Mouse (Mus musculus): ENCODE results near the gene Wwc2. TPM values are rescaled to one million over a fixed set of nuclear protein-coding genes. Genes with fewer than 3 reads are reported as not detected.

Wwc2 gene
- polyA plus RNA-seq (2015; fragmentation: Nextera tagmentation; extraction: Ambion mirVana), result 9.4 and 11.9 TPM in 2 replicates

DNA sequence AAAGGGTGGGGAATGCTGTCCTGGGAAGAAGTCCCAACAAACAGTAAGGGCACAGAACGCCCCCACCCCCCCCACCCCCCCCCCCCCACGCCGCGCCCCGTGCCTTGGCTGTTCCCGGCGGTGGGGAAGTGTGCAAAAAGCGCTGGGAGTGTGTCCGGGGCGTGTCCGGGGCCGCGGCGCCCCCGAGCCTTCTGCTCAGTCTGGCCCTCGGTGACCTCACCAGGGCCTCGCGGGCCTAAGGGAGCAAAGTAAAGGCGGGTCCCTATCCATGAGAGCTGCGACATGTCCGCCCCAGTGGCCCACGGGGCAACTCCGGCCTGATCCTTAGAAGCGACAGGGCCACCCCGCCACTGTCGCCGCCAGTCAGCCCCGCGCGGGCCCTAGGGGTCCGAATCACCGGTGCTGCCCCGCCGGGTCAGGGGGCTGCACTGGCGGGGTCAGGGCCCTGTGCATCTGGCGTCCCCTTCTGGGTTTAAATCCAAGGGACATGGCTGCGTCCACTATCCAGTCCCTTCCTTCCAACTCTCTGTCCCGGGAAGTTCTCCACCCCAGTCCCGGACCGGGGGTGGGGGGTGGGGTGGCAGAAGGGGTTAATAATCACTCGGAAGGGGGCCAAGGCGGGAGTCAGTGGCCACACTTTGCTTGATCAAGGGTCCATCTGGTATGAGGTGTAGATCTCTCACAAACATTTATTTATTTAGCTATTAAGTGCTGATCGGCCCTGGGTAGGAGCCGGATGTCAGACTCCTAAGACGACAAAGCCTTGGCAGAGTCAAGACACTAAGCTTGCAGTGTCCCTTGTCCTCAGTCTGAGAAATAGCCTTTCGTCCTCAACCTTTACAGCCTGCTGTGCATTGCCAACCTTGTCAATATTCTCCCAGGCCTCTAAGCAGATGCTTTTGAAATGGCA is at the start of gene Wwc2:
TSS of gene Wwc2 (minus strand) at position 14 of the 910 bp plus-strand sequence.
- Histone ChIP-seq H3K36me3 (no peaks in the 10 kb centered on the region), H3K9ac (peak within 1 kb of the TSS; percentile 67), H3K4me3 (peak within 1 kb of the TSS; percentile 67), H3K9me3 (no peaks in the 10 kb centered on the region), H3K27ac (peak within 1 kb of the TSS; percentile 91), H3K4me2 (peak within 1 kb of the TSS; percentile 83), H3K4me1 (peaks cover 47% of the 10 kb centered on the region), H3K27me3 (no peaks in the 10 kb centered on the region)
- 2% methylated on average over 37 of the region's 46 CpGs for WGBS
- peak; percentile 72 for ATAC-seq (ENCODE audit: insufficient number of reproducible peaks, low FRiP score, low TSS enrichment, low read depth)

DNA sequence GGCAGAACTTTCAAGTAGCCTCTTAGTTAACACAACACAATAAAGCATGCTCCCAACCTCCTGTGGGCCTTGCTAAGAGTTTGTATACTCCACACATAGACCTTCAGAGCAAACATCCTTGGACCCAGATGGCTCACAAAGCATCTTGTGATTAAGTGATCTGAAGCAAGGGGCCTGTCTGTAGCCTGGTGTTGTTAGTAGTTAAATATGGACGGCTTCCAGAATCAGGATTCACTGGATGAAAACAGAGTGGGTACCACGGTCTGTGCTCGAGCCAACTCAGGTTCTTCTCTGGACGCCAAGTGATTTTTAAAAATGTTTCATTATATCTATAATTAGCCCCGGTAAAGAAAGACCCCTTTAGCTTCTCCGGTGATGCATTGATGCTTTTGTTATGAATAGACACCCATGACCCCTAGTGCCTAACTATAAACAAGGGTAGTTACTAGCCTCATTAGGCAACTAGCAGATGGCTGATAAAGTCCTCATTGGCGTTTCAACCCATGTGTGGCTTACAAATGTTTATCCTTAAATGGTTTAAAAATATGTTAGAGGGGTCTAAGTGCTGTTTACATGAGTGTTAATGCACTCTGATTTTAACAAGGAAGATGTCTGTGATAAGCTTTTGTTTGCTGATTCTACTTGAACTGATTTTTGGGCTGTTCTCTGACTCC is 47.7 kb upstream of the Wwc2 start:
- Histone ChIP-seq H3K9ac (no peak overlapping the region), H3K9me3 (no peaks in the 10 kb centered on the region), H3K4me2 (no peak overlapping the region), H3K36me3 (no peaks in the 10 kb centered on the region), H3K4me3 (no peak overlapping the region), H3K27ac (no peak overlapping the region), H3K4me1 (peaks cover 2% of the 10 kb centered on the region; the same call in 1 of the 2 replicates), H3K27me3 (no peaks in the 10 kb centered on the region)
- 67% methylated on average over 7 of the region's 7 CpGs for whole genome bisulfite sequencing
- ATAC-seq (ENCODE audit: insufficient number of reproducible peaks, low FRiP score, low TSS enrichment, low read depth), result no peak

DNA sequence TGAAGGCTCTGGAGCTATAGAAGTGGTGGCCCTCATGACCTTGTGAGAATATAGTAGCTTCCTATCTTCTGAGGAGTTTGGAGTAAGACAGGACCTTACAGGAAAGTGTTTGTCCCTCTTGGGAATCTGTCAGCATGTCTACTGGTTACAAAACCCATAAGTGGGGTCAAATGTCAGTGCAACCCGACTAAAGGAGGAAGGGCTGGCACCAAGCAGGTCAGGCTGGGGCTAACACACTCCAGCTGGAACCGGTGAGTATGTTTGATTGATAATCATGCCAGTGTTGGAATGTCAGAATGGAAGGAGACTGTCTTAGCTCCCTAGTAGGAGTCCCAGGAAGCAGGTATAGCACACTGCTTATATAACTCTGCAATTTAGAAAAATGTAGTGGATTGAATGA is 41.3 kb upstream of the Wwc2 start:
- Histone ChIP-seq H3K36me3 (no peaks in the 10 kb centered on the region), H3K9me3 (no peaks in the 10 kb centered on the region), H3K4me2 (no peak overlapping the region), H3K9ac (no peak overlapping the region), H3K4me3 (no peak overlapping the region), H3K4me1 (no peaks in the 10 kb centered on the region), H3K27me3 (no peaks in the 10 kb centered on the region), H3K27ac (no peak overlapping the region)
- ATAC-seq (ENCODE audit: insufficient number of reproducible peaks, low FRiP score, low TSS enrichment, low read depth), result no peak
- 1% methylated on average over 2 of the region's 2 CpGs for WGBS

DNA sequence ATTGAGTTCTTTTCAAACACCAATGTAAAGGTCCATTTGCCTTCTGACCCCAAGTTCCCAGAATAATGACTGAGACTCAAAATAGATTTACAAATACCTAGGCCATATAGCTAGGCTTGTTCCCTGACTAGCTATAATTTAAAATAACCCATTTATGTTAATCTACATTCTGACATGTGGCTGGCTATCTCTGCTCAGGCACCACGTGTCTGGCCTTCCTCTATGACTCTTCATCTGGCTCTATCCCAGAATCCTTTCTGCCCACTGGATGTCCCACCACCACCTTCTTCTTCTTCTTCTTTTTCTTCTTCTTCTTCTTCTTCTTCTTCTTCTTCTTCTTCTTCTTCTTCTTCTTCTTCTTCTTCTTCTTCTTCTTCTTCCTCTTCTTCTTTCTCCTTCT is 39.9 kb upstream of the Wwc2 start:
- Histone ChIP-seq H3K36me3 (no peaks in the 10 kb centered on the region), H3K4me2 (no peak overlapping the region), H3K4me1 (no peaks in the 10 kb centered on the region), H3K4me3 (no peak overlapping the region), H3K27ac (no peak overlapping the region), H3K9me3 (no peaks in the 10 kb centered on the region), H3K9ac (no peak overlapping the region), H3K27me3 (no peaks in the 10 kb centered on the region)
- ATAC-seq (ENCODE audit: insufficient number of reproducible peaks, low FRiP score, low TSS enrichment, low read depth), result no peak
- 90% methylated on average over 1 of the region's 1 CpGs for WGBS

DNA sequence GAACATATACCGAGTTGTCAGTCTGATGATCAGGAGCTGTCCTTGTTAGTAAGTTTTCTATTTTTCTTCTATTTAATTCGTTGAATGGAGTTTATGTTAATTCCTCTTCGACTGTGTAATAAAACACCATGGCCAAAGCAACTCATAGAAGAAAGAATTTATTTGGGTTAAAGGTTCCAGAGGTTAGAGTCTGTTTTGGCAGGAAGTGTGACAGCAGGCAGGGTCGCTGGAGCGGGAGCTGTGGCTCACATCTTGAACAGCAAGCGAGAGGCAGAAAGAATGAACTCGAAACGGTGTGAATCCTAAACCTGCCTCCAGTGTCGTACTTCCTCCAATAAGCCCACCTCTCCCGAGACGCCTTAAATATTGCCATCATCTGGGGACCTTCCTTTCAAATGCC is 36.1 kb upstream of the Wwc2 start:
- Histone ChIP-seq H3K9me3 (no peaks in the 10 kb centered on the region), H3K4me1 (no peaks in the 10 kb centered on the region), H3K36me3 (no peaks in the 10 kb centered on the region), H3K27ac (no peak overlapping the region), H3K9ac (no peak overlapping the region), H3K4me2 (no peak overlapping the region), H3K4me3 (no peak overlapping the region), H3K27me3 (no peaks in the 10 kb centered on the region)
- no peak for ATAC-seq (ENCODE audit: insufficient number of reproducible peaks, low FRiP score, low TSS enrichment, low read depth)
- WGBS, result 49% methylated on average over 11 of the region's 11 CpGs

DNA sequence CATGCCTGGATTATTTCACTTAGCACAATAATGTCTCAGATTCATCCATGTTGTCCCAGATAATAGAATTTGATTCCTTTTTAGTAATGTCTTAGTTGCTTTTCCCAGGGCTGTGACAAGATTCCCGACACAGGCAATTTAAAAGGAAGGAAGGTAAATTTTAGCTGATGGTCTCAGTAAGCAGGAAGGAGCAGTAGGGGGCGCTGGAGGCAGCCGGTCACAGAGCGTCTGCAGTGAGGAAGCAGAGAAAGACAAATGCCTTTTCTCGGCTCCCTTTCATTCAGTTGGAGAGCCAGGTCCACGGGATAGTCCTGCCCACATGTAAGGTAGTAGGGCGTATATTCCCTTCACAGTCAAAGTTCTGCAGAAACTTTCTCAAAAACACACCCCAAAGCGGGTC is 32.5 kb upstream of the Wwc2 start:
- Histone ChIP-seq H3K9me3 (no peaks in the 10 kb centered on the region), H3K9ac (no peak overlapping the region), H3K27ac (no peak overlapping the region), H3K27me3 (no peaks in the 10 kb centered on the region), H3K4me2 (no peak overlapping the region), H3K4me1 (no peaks in the 10 kb centered on the region), H3K4me3 (no peak overlapping the region), H3K36me3 (no peaks in the 10 kb centered on the region)
- no peak for ATAC-seq (ENCODE audit: insufficient number of reproducible peaks, low FRiP score, low TSS enrichment, low read depth)
- WGBS, result 79% methylated on average over 8 of the region's 8 CpGs

DNA sequence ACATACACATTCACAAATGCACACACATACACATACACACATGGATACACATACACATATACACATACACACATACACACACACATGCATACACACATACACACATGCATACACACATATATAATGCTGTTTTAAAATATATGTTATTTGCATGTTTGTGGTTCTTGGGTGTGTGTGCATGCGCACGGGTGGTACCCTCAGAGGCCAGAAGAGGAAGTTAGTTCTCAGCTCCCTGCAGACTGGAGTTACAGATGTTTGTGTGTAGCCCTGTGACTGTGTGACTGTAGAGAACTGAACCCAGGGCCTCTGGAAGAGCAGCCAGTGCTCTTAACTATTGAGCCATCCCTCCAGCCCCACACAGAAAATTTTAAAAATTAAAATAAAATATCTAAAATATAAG is 29.0 kb upstream of the Wwc2 start:
- no peak overlapping the region for H3K4me2 ChIP-seq
- WGBS, result 82% methylated on average over 2 of the region's 2 CpGs

DNA sequence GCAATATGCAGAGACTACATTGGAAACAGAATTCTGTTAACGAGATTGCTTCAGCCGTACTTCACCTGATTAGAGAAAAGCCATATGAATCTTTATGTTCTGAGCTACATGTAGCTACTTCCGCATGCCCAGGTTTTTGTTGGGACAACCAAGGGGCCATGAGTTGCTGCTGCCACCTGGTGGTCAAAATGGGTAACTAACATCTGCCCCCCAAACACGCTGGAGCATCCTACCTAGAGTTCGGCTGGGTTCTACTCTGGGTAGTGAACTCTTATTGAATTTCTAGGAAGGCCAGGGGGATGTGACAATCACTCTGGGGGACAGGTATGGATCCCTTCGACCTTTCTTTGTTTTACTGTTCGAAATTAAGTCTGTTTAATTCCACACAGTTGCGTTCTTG is 25.8 kb upstream of the Wwc2 start:
- WGBS, result 19% methylated on average over 8 of the region's 8 CpGs
- H3K4me2 ChIP-seq, result no peak overlapping the region
- no peaks in the 10 kb centered on the region for H3K27me3 ChIP-seq
- H3K4me3 ChIP-seq, result no peak overlapping the region
- ATAC-seq (ENCODE audit: insufficient number of reproducible peaks, low FRiP score, low TSS enrichment, low read depth), result no peak
- H3K4me1 ChIP-seq, result no peaks in the 10 kb centered on the region
- no peak overlapping the region for H3K9ac ChIP-seq
- H3K9me3 ChIP-seq, result no peaks in the 10 kb centered on the region
- H3K36me3 ChIP-seq, result no peaks in the 10 kb centered on the region
- H3K27ac ChIP-seq, result no peak overlapping the region

More for the DNA sequence above, 29.0 kb upstream of the Wwc2 start:
- Histone ChIP-seq H3K27ac (no peak overlapping the region), H3K4me1 (no peaks in the 10 kb centered on the region), H3K4me3 (no peak overlapping the region), H3K9me3 (no peaks in the 10 kb centered on the region), H3K27me3 (no peaks in the 10 kb centered on the region), H3K36me3 (no peaks in the 10 kb centered on the region), H3K9ac (no peak overlapping the region)
- ATAC-seq (ENCODE audit: insufficient number of reproducible peaks, low FRiP score, low TSS enrichment, low read depth), result no peak

DNA sequence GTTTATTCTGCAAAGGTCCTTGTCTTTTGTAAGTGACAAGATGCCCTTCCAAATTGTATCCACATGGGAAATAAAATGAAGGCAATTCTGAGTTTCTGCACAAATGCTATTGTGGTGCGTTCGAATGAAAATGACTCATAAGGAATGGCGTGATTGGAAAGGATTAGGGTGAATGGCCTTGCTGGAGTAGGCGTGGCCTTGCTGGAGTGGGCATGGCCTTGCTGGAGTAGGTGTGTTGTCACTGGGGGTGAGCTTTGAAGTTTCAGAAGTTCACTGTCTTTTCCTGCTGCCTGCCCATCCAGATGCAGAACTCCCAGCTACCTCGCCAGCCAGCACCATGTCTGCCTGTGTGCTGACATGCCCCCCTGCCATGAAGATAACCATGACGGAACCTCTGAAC is 23.7 kb upstream of the Wwc2 start:
- Histone ChIP-seq H3K27me3 (no peaks in the 10 kb centered on the region), H3K27ac (no peak overlapping the region), H3K9me3 (no peaks in the 10 kb centered on the region), H3K4me1 (no peaks in the 10 kb centered on the region), H3K36me3 (no peaks in the 10 kb centered on the region), H3K4me2 (no peak overlapping the region), H3K9ac (no peak overlapping the region), H3K4me3 (no peak overlapping the region)
- ATAC-seq (ENCODE audit: insufficient number of reproducible peaks, low FRiP score, low TSS enrichment, low read depth), result no peak
- WGBS, result 89% methylated on average over 6 of the region's 6 CpGs

DNA sequence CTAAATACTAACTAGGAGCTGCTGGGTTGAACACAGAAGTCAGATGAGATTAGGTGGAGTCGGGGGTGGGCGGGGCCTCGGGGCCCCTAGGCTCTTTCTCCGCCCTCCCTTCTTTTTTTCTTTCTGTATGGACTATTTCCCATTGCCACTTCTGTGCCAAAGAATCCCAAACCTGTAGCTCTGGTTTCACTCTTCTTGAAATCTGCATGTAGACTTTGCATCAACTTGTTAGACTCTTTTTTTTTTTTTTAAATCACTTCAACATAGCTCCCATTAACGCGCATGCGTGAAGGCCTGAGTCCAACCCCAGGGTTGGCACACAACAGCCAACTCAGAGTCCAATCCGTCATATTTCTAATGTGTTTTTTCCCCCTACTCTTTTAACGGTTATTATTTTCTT is 22.6 kb upstream of the Wwc2 start:
- H3K27me3 ChIP-seq, result no peaks in the 10 kb centered on the region
- H3K4me1 ChIP-seq, result no peaks in the 10 kb centered on the region
- no peak overlapping the region for H3K4me3 ChIP-seq
- no peaks in the 10 kb centered on the region for H3K36me3 ChIP-seq
- no peak overlapping the region for H3K9ac ChIP-seq
- H3K4me2 ChIP-seq, result no peak overlapping the region
- no peaks in the 10 kb centered on the region for H3K9me3 ChIP-seq
- WGBS, result 79% methylated on average over 9 of the region's 9 CpGs
- H3K27ac ChIP-seq, result no peak overlapping the region
- ATAC-seq (ENCODE audit: insufficient number of reproducible peaks, low FRiP score, low TSS enrichment, low read depth), result no peak

DNA sequence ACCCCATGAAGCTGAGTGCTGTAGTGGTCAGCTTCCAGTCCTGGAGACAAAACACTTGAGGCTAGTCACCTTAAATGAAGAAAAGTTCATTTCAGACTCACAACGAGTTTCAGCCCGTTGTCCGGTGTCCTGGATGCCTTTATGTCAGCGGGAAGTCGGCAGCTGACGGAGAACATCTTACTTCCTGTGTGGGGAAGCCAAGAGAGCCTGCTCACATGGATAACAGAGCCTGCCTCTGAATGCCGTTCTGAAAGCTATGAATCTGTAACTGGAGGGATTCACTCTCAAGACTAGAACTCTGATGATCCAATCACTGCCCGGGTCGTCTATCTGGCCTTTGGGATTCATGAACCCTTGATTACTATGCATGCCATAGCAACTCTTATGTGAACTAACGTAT is 21.1 kb upstream of the Wwc2 start:
- no peak for ATAC-seq (ENCODE audit: insufficient number of reproducible peaks, low FRiP score, low TSS enrichment, low read depth)
- Histone ChIP-seq H3K27ac (no peak overlapping the region), H3K4me3 (no peak overlapping the region), H3K4me1 (no peaks in the 10 kb centered on the region), H3K9me3 (no peaks in the 10 kb centered on the region), H3K4me2 (no peak overlapping the region), H3K9ac (no peak overlapping the region), H3K36me3 (no peaks in the 10 kb centered on the region), H3K27me3 (no peaks in the 10 kb centered on the region)
- 79% methylated on average over 10 of the region's 10 CpGs for WGBS

DNA sequence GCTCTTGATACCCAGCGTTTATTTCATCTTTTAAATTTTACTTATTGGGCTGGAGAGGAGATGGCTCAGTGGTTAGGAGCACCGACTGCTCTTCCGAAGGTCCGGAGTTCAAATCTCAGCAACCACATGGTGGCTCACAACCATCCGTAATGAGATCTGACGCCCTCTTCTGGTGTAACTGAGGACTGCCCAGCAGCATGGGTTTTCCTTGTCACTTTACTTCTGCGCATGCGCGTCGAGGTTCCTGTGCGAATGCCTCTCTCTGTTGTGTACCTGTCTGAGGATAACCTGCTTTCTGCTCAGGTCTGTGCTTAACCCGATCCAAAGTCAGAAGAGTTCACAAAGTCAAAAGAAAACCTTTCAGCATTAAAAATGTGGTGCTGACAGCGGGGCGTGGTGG is 20.3 kb upstream of the Wwc2 start:
- 89% methylated on average over 14 of the region's 14 CpGs for WGBS
- H3K4me3 ChIP-seq, result no peak overlapping the region
- no peak overlapping the region for H3K9ac ChIP-seq
- H3K4me2 ChIP-seq, result no peak overlapping the region
- no peaks in the 10 kb centered on the region for H3K9me3 ChIP-seq
- no peak overlapping the region for H3K27ac ChIP-seq
- ATAC-seq (ENCODE audit: insufficient number of reproducible peaks, low FRiP score, low TSS enrichment, low read depth), result no peak
- no peaks in the 10 kb centered on the region for H3K4me1 ChIP-seq
- no peaks in the 10 kb centered on the region for H3K36me3 ChIP-seq
- no peaks in the 10 kb centered on the region for H3K27me3 ChIP-seq

All from limb, embryonic 15.5 days (tissue).